Mouse (Mus musculus) hindbrain, embryonic 16.5 days (tissue): ENCODE data around the gene Kcns3. TPM values are rescaled to one million over a fixed set of nuclear protein-coding genes. Genes with fewer than 3 reads are reported as not detected.

Experiments
- ATAC-seq: fragments of 200-750 bp; cut with Nextera tagmentation; 2 replicates; pipeline ENCODE4 v1.8.0; 2017; ENCODE audit warnings: moderate TSS enrichment, moderate library complexity
- H3K27ac ChIP-seq: fragments of 300-500 bp; sonication (generic); 2 replicates; pipeline ENCODE4 v1.5.1; 2014; ENCODE audit warnings: low read depth, mild to moderate bottlenecking, control low read depth, low read length, moderate library complexity
- H3K27me3 ChIP-seq: fragments of 300-500 bp; sonication (generic); replicated peaks from 2 replicates; pipeline ENCODE4 v1.6.1; 2014; ENCODE audit warnings: low read length; ENCODE audit not compliant: control insufficient read depth, insufficient read depth
- H3K36me3 ChIP-seq: fragments of 300-500 bp; sonication (generic); 2 replicates; pipeline ENCODE4 v1.6.1; 2014; ENCODE audit warnings: mild to moderate bottlenecking, low read length, moderate library complexity, mixed read lengths; ENCODE audit not compliant: control insufficient read depth, insufficient read depth
- H3K4me1 ChIP-seq: fragments of 300-500 bp; sonication (generic); 2 replicates; pipeline ENCODE4 v1.6.1; 2014; ENCODE audit warnings: low read depth, low read length; ENCODE audit not compliant: control insufficient read depth, insufficient read depth
- H3K4me2 ChIP-seq: fragments of 300-500 bp; sonication (generic); 2 replicates; pipeline ENCODE4 v1.6.1; 2014; ENCODE audit warnings: mild to moderate bottlenecking, low read length, control low read depth, moderate library complexity
- H3K4me3 ChIP-seq: fragments of 300-500 bp; sonication (generic); 2 replicates; pipeline ENCODE4 v1.5.1; 2014; ENCODE audit warnings: mild to moderate bottlenecking, low read length, control low read depth, moderate library complexity
- H3K9ac ChIP-seq: fragments of 300-500 bp; sonication (generic); 2 replicates; pipeline ENCODE4 v1.6.1; 2014; ENCODE audit warnings: low read depth, mild to moderate bottlenecking, control low read depth, low read length, moderate library complexity
- H3K9me3 ChIP-seq: fragments of 300-500 bp; sonication (generic); 2 replicates; pipeline ENCODE4 v1.6.1; 2014; ENCODE audit warnings: mild to moderate bottlenecking, low read length, moderate library complexity; ENCODE audit not compliant: control insufficient read depth
- WGBS: fragments of 180-500 bp; shearing (Covaris S2); extraction: QIAGEN DNeasy Blood & Tissue Kit; methylation state at CpG from one replicate; pipeline ENCODE4 v1.1.7; 2014; 5-methylcytosine and 5-hydroxymethylcytosine counted together
- polyA plus RNA-seq: library from polyadenylated mRNA; unstranded; fragments of >200 nt; fragmentation: Nextera tagmentation; extraction: Ambion mirVana; gene quantifications from 2 replicates; pipeline ENCODE4 v1.2.1, GENCODE M21; 2015

Kcns3 gene
- polyA plus RNA-seq, 1 experiment from 2014 or later = 1.3 TPM

DNA sequence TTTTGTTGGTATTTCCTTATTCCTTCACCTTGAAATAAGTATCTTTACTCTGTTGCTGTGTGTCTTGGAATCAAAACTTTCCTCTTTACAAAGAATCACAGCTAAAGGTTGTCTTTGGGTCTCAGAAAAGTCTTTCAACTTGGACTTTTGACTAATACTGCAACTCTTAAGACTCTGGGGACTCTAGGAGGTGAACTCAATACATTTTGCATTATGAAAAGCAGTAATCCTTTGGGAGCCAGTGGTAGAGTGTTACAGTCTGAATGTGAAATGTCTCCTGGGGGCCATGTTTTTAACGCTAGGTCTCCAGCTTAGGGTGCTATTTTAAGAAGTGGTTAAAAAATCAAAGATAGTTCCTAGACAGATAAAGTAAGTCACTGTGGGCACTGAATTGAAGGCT lies 4.3 kb upstream of the Kcns3 start:
- Histone ChIP-seq H3K9ac (no peak overlapping the region), H3K4me2 (no peak overlapping the region), H3K4me3 (no peak overlapping the region), H3K4me1 (peaks cover 3% of the 10 kb centered on the region; the same call in 1 of the 2 replicates), H3K9me3 (no peaks in the 10 kb centered on the region), H3K36me3 (no peaks in the 10 kb centered on the region), H3K27me3 (peaks cover 10% of the 10 kb centered on the region; the same call in 1 of the 2 replicates), H3K27ac (no peak overlapping the region)
- WGBS = 93% methylated on average over 1 of the region's 1 CpGs
- no peak for ATAC-seq

GRCm38 (mm10) chr12:11153587-11153986 lies 2.7 kb upstream of the Kcns3 start:
- no peak overlapping the region for H3K4me2 ChIP-seq
- H3K9ac ChIP-seq = no peak overlapping the region
- no peaks in the 10 kb centered on the region for H3K9me3 ChIP-seq
- no peak for ATAC-seq
- H3K4me3 ChIP-seq = no peak overlapping the region
- no peaks in the 10 kb centered on the region for H3K36me3 ChIP-seq
- peaks cover 10% of the 10 kb centered on the region; the same call in 1 of the 2 replicates for H3K27me3 ChIP-seq
- H3K4me1 ChIP-seq = peaks cover 14% of the 10 kb centered on the region
- no peak overlapping the region for H3K27ac ChIP-seq

DNA sequence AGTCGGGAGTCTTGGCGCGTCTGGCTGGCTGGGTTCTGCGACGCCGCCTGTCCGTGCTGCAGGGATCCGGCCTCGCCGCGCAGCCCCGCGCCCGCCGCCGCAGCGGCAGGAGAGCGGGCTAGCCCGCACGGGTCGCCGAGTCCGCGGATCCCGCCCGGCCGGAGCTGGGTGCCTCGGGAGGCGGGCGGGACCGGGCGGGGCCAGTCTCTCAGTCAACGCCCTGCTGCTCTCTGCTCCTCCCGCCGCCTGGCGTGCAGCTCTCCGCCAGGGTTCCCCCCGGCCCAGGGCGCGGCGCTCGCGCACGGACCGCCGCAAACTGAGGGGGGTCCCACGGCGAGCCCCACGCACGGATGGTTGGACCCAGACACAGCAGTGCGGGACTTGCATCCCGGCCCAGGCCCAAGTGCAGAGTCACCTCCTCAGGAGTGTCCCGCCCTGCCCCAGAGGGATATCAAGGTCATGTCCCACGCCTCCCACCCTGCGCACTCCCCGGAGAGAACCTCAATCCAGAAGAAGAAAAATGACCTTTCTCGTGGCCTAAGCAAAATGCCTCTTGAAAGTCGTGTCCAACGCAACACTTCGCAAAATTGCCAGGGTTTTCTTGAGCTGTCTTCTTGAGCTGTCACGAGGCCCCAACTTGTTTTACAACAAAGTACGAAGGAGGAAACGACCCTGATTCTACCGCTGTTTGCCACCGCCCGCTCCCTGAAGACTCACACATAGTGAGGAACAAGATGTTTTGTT lies 492 bp downstream of the Kcns3 start:
- peak; percentile 68 for ATAC-seq
- Histone ChIP-seq H3K4me1 (peaks cover 14% of the 10 kb centered on the region), H3K4me2 (peak overlapping the region; percentile 97), H3K27ac (no peak overlapping the region), H3K4me3 (peak overlapping the region; percentile 67), H3K9me3 (no peaks in the 10 kb centered on the region), H3K9ac (peak overlapping the region; percentile 65), H3K36me3 (no peaks in the 10 kb centered on the region), H3K27me3 (peaks cover 14% of the 10 kb centered on the region; the same call in 1 of the 2 replicates)
- WGBS = under 1% methylated on average over 35 of the region's 66 CpGs

- H3K36me3 ChIP-seq = no peaks in the 10 kb centered on the region
- H3K9me3 ChIP-seq = no peaks in the 10 kb centered on the region
- peak overlapping the region; percentile 67 for H3K4me3 ChIP-seq
- peak overlapping the region; percentile 97 for H3K4me2 ChIP-seq
- no peak overlapping the region for H3K27ac ChIP-seq
- H3K4me1 ChIP-seq = peaks cover 14% of the 10 kb centered on the region
- H3K27me3 ChIP-seq = peaks cover 14% of the 10 kb centered on the region; the same call in 1 of the 2 replicates
- ATAC-seq = peak; percentile 83
- peak overlapping the region; percentile 65 for H3K9ac ChIP-seq
- under 1% methylated on average over 41 of the region's 41 CpGs for WGBS
These were observed 1.2 kb downstream of the Kcns3 start for GRCm38 (mm10) chr12:11149421-11150191.

DNA sequence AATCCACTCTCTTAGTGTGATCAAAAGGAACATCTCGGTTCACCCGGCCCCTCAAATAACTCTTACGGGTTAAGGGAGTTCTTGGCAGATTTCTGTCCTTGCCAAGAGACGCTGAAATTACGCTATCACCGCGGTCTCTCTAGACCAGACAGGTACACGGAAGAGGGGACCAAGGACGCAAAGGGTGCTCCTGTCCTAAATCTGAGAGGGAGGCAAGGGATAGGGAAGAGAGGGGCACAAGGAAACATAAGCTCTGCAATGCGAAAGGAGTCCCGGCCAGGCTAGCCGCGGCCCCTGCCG lies 1.8 kb downstream of the Kcns3 start:
- H3K9ac ChIP-seq = peak overlapping the region; percentile 65
- under 1% methylated on average over 14 of the region's 14 CpGs for WGBS

GRCm38 (mm10) chr12:11144894-11145293 lies 6.0 kb downstream of the Kcns3 start:
- no peak for ATAC-seq

More for the DNA sequence above, 1.8 kb downstream of the Kcns3 start:
- Histone ChIP-seq H3K4me1 (peaks cover 14% of the 10 kb centered on the region), H3K36me3 (no peaks in the 10 kb centered on the region), H3K27me3 (peaks cover 14% of the 10 kb centered on the region; the same call in 1 of the 2 replicates), H3K9me3 (no peaks in the 10 kb centered on the region), H3K4me3 (peak overlapping the region; percentile 67), H3K4me2 (peak overlapping the region; percentile 97), H3K27ac (no peak overlapping the region)
- no peak; the same call in 1 of the 2 replicates for ATAC-seq

DNA sequence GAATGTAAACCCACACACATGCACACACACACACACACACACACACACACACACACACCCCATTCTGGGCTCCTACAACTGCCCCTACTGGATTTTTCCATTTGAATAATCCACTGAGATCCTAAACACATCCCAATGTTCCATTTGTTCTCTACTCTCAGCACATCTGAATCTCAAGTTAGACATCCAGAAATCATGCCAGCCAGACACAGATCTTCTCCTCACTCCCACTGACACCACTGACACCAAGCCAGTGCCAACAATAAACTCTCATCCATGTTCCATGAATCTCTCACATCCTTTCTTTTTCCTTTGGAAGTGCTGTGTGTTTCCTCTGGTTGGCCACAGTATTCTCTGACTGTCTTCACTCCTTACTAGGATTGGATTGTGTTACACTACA lies 18.4 kb downstream of the Kcns3 start:
- H3K4me2 ChIP-seq = no peak overlapping the region
- H3K9me3 ChIP-seq = no peaks in the 10 kb centered on the region
- no peak for ATAC-seq
- no peak overlapping the region for H3K9ac ChIP-seq
- H3K27ac ChIP-seq = no peak overlapping the region
- H3K4me3 ChIP-seq = no peak overlapping the region
- H3K4me1 ChIP-seq = no peaks in the 10 kb centered on the region
- no peaks in the 10 kb centered on the region for H3K36me3 ChIP-seq
- H3K27me3 ChIP-seq = no peaks in the 10 kb centered on the region

More at GRCm38 (mm10) chr12:11144894-11145293, 6.0 kb downstream of the Kcns3 start:
- Histone ChIP-seq H3K4me3 (no peak overlapping the region), H3K36me3 (no peaks in the 10 kb centered on the region), H3K9ac (no peak overlapping the region), H3K4me1 (peaks cover 11% of the 10 kb centered on the region), H3K27me3 (peaks cover 5% of the 10 kb centered on the region; the same call in 1 of the 2 replicates), H3K4me2 (no peak overlapping the region), H3K9me3 (no peaks in the 10 kb centered on the region), H3K27ac (no peak overlapping the region)
- WGBS = 83% methylated on average over 1 of the region's 1 CpGs

GRCm38 (mm10) chr12:11129188-11129587 lies 21.7 kb downstream of the Kcns3 start:
- Histone ChIP-seq H3K9me3 (no peaks in the 10 kb centered on the region), H3K9ac (no peak overlapping the region), H3K36me3 (no peaks in the 10 kb centered on the region), H3K4me3 (no peak overlapping the region), H3K27me3 (no peaks in the 10 kb centered on the region), H3K27ac (no peak overlapping the region), H3K4me2 (no peak overlapping the region), H3K4me1 (no peaks in the 10 kb centered on the region)
- WGBS = 27% methylated on average over 3 of the region's 3 CpGs
- ATAC-seq = no peak

DNA sequence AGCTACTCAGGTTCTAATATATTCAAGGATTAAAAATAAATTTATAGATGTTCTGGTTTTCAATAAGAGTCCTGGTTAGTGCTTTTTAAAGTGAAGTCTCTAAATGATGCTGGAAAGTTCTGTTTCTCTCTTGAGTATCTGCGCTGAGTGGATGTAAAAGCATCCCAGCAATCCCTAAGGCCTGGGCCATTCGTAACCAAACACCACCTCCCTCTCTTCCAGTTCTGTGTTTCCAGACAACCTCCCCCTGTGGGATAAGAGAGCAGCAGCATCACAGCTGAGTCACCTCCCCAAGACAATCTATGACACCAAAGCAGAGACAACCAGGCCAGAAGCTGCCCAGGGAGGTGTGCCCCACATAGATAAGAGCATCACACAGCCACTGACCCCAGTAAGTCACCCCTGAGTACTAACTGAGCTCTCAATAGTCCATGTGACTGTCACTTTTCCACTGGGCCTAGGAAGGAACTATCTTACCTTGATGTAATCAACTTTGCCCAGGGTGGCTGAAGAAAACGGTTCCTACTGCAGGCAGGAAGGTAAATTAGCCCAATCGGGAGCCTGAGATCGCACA lies 24.6 kb downstream of the Kcns3 start:
- ATAC-seq = no peak
- Histone ChIP-seq H3K9me3 (no peaks in the 10 kb centered on the region), H3K27ac (no peak overlapping the region), H3K9ac (no peak overlapping the region), H3K4me3 (no peak overlapping the region), H3K36me3 (no peaks in the 10 kb centered on the region), H3K4me1 (no peaks in the 10 kb centered on the region), H3K27me3 (no peaks in the 10 kb centered on the region), H3K4me2 (no peak overlapping the region)
- 73% methylated on average over 5 of the region's 5 CpGs for WGBS
